Mouse (Mus musculus) megakaryocyte, embryonic 14.5 days (primary cell): Measurements from ENCODE around the gene Clpb.

ENCODE experiments used
- FLI1 ChIP-seq: IDR thresholded peaks from 2 replicates; pipeline ENCODE4 v1.6.1; 2012; ENCODE audit warnings: low read length, inconsistent platforms, mixed read lengths
- GATA1 ChIP-seq: IDR thresholded peaks from 3 replicates; pipeline ENCODE4 v1.6.1; 2012; ENCODE audit warnings: mixed read lengths, low read length, inconsistent platforms, borderline replicate concordance

DNA sequence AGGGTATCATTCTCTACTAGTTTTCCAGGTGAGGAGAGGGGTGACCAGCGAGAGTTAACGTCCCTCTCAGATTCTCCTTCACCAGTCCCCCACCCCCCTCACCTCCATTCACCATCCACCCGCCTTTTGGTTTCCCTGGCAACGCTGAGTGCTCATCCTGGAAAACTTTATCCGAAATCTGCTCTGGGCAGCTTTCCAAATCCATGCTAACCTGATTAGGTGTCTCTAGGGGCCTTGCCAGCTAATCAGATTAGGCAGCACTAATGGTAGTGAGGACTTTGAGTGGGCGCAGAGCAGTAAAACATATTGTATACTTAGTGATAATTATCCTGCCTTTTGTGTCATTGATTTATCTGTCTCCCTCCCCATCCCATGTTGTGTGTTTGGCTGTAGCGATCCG is 109.3 kb downstream of the Clpb start:
- TF ChIP-seq GATA1, result no peak
- no peak for TF ChIP-seq FLI1
